Mouse (Mus musculus) hindbrain, embryonic 12.5 days (tissue): ENCODE measurements around the gene Fgfr1op. TPM values are rescaled to one million over a fixed set of nuclear protein-coding genes. Genes with fewer than 3 reads are reported as not detected.

ENCODE experiments used
- ATAC-seq: fragments of 200-750 bp; cut with Nextera tagmentation; 2 replicates; pipeline ENCODE4 v1.8.0; 2017; ENCODE audit warnings: moderate TSS enrichment; ENCODE audit not compliant: low FRiP score
- H3K27ac ChIP-seq: fragments of 300-500 bp; sonication (generic); 2 replicates; pipeline ENCODE4 v1.5.1; 2016; ENCODE audit warnings: mild to moderate bottlenecking
- H3K27me3 ChIP-seq: fragments of 300-500 bp; sonication (generic); 2 replicates; pipeline ENCODE4 v1.6.1; 2016; ENCODE audit warnings: mild to moderate bottlenecking
- H3K36me3 ChIP-seq: fragments of 300-500 bp; sonication (generic); 2 replicates; pipeline ENCODE4 v1.6.1; 2016; ENCODE audit warnings: mild to moderate bottlenecking
- H3K4me1 ChIP-seq: fragments of 300-500 bp; sonication (generic); 2 replicates; pipeline ENCODE4 v1.6.1; 2016
- H3K4me2 ChIP-seq: fragments of 300-500 bp; sonication (generic); replicated peaks from 2 replicates; pipeline ENCODE4 v1.6.1; 2016; ENCODE audit warnings: mild to moderate bottlenecking
- H3K4me3 ChIP-seq: fragments of 300-500 bp; sonication (generic); 2 replicates; pipeline ENCODE4 v1.5.1; 2016; ENCODE audit warnings: mild to moderate bottlenecking
- H3K9ac ChIP-seq: fragments of 300-500 bp; sonication (generic); 2 replicates; pipeline ENCODE4 v1.6.1; 2016; ENCODE audit warnings: mild to moderate bottlenecking, moderate library complexity
- H3K9me3 ChIP-seq: fragments of 300-500 bp; sonication (generic); replicated peaks from 2 replicates; pipeline ENCODE4 v1.6.1; 2016; ENCODE audit warnings: mild to moderate bottlenecking
- WGBS: fragments of 180-500 bp; shearing (Covaris S2); methylation state at CpG from one replicate; pipeline ENCODE4 v1.1.7; 2016; 5-methylcytosine and 5-hydroxymethylcytosine counted together
- polyA plus RNA-seq: library from polyadenylated mRNA; unstranded; fragments of >200 nt; fragmentation: Nextera tagmentation; extraction: Ambion mirVana; gene quantifications from 2 replicates; pipeline ENCODE4 v1.2.1, GENCODE M21; 2016

Fgfr1op gene
- polyA plus RNA-seq, 1 experiment from 2014 or later, result 34.6 TPM

DNA sequence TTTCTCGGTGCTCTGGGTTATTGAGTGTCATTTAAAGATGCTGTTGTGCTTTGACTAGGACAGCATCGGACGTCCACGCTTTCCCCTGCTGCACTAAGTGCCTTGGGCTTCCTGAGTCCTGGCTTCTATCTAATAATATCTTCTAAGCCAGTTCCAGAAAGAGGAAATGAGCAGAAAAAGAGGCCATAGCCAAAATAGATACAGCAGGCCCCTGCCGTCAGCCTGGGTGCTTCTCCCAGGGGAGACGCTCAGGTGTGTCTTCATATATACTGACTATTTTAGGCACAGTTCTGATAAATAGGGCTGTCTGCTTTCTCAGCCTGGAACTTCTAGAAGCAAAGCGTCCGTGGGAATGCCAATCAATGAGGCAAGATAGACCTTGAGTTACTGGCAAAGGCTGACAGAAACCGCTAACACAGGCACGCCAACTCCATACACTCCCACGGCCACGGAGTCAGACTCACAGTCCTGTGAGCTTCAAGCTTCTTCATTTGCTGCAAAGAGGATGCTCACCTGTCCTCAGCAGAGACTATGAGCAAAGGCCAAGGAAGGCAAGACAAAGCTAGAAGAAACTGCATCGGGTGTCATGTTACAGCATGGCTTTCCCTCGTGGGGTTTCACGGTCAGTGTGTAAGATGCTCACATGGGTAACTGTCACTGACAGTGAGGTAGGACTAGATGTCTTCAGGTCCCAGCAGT, 72.9 kb downstream of the Fgfr1op start:
- no peak overlapping the region for H3K4me3 ChIP-seq
- no peaks in the 10 kb centered on the region for H3K27me3 ChIP-seq
- H3K4me1 ChIP-seq, result no peaks in the 10 kb centered on the region
- no peak overlapping the region for H3K4me2 ChIP-seq
- H3K9me3 ChIP-seq, result no peaks in the 10 kb centered on the region
- 88% methylated on average over 15 of the region's 15 CpGs for WGBS
- H3K36me3 ChIP-seq, result no peaks in the 10 kb centered on the region
- no peak overlapping the region for H3K27ac ChIP-seq
- no peak for ATAC-seq
- no peak overlapping the region for H3K9ac ChIP-seq

DNA sequence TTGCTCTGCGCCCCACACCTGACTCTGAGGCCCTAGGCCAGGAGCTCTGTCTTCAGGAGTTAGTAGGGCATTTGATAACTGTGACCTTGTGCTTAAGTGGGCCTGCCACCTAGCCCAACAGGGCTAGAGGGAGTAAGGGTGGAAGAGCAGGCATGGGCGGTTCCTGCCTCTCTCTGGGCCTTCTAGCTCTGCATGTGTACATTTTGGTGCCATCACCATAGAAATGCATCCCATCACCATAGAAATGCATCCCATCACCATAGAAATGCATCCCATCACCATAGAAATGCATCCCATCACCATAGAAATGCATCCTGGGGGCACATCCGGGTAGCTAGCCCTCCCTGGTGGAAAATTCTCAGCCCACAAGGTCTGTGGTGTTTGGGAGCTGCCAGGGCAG, 74.3 kb downstream of the Fgfr1op start:
- Histone ChIP-seq H3K9ac (no peak overlapping the region), H3K27ac (no peak overlapping the region), H3K4me2 (no peak overlapping the region), H3K4me3 (no peak overlapping the region), H3K4me1 (no peaks in the 10 kb centered on the region), H3K9me3 (no peaks in the 10 kb centered on the region), H3K36me3 (no peaks in the 10 kb centered on the region), H3K27me3 (no peaks in the 10 kb centered on the region)
- WGBS, result 83% methylated on average over 3 of the region's 3 CpGs
- no peak for ATAC-seq

DNA sequence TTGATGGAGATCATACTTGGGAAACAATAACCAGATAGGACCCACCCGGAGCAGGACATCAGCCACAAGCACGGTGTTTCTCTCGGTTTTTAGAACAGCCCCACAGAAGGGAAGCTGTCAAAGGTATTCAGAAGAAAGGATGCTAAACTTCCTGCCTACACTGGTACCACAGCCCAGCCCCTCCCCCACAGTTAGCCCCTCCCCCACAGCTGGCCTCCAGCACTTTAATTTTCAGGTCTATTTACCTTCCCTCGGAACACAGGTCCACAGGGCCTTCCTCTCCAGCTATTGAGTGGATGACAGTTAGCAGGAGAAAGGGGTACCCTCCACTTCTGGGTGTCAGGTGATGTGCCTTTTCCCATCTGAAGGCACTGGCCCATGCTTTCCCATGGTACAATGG, 75.2 kb downstream of the Fgfr1op start:
- no peak overlapping the region for H3K4me3 ChIP-seq
- H3K27ac ChIP-seq, result no peak overlapping the region
- H3K9me3 ChIP-seq, result no peaks in the 10 kb centered on the region
- no peaks in the 10 kb centered on the region for H3K36me3 ChIP-seq
- no peak overlapping the region for H3K4me2 ChIP-seq
- no peaks in the 10 kb centered on the region for H3K27me3 ChIP-seq
- ATAC-seq, result no peak
- no peak overlapping the region for H3K9ac ChIP-seq
- WGBS, result 66% methylated on average over 4 of the region's 4 CpGs
- H3K4me1 ChIP-seq, result no peaks in the 10 kb centered on the region

DNA sequence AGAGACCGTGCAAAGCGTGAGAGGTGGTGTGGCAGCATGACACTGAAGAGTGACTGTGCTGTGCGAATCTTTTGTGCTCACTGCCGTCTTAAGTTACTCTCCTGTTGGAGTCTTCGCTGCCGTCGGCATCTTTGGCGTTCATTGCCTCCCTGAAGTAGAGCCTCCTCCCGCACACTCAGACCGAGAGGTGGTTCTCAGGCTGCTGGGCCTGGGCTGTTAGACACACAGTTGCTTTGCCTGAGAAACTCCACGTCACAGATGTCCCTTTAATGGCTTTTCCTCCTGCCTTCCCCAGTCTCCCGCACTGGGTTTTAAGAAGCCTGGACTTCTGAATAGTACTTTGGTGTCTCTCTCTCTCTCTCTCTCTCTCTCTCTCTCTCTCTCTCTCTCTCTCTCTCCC, 76.3 kb downstream of the Fgfr1op start:
- H3K4me2 ChIP-seq, result no peak overlapping the region
- no peak overlapping the region for H3K27ac ChIP-seq
- H3K27me3 ChIP-seq, result no peaks in the 10 kb centered on the region
- H3K9me3 ChIP-seq, result no peaks in the 10 kb centered on the region
- no peak for ATAC-seq
- no peak overlapping the region for H3K9ac ChIP-seq
- H3K4me3 ChIP-seq, result no peak overlapping the region
- WGBS, result 74% methylated on average over 12 of the region's 12 CpGs
- H3K36me3 ChIP-seq, result no peaks in the 10 kb centered on the region
- no peaks in the 10 kb centered on the region for H3K4me1 ChIP-seq

DNA sequence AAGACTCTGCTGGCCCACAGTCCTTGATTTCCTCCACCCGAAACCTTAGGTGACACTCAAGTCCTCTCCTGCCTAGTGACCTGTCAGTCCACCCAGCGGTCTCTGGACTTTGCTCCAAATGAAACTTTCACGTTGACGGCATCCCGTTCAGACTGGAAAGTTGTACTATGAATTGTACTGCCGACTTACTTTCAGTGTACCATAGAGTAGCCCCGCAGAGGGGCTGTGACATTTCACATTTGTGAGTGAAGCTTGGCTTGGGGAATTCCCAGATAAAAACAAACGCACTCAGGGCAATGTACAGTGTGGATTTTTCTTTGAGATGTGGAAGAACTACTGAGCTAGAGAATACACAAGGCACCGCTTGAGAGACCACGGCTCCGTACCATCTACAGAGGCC, 76.9 kb downstream of the Fgfr1op start:
- no peak overlapping the region for H3K4me3 ChIP-seq
- H3K4me1 ChIP-seq, result no peaks in the 10 kb centered on the region
- H3K9me3 ChIP-seq, result no peaks in the 10 kb centered on the region
- WGBS, result 90% methylated on average over 11 of the region's 11 CpGs
- no peak for ATAC-seq
- H3K27me3 ChIP-seq, result no peaks in the 10 kb centered on the region
- no peak overlapping the region for H3K4me2 ChIP-seq
- H3K36me3 ChIP-seq, result no peaks in the 10 kb centered on the region
- no peak overlapping the region for H3K9ac ChIP-seq
- no peak overlapping the region for H3K27ac ChIP-seq

DNA sequence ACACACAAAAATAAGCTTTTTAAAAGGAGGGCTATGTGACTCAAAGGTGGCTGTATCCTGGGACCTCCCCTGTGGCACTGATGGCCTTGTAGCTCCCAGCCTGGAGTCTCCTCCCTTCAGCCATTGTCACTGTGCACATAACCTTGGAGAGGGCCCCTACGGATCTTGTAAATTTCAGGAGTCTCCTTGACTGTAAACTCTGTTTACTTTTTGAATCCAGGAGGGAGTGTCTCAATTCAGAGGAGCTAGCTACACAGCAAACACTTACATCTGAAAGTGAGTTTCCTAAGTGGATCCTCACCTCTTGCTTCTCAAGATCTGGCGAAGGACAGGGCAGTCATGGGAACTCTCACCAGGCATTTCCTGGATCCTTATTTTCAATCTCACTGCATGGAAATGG, 78.8 kb downstream of the Fgfr1op start:
- Histone ChIP-seq H3K36me3 (no peaks in the 10 kb centered on the region), H3K9ac (no peak overlapping the region), H3K9me3 (no peaks in the 10 kb centered on the region), H3K4me2 (no peak overlapping the region), H3K4me1 (no peaks in the 10 kb centered on the region), H3K27me3 (no peaks in the 10 kb centered on the region), H3K4me3 (no peak overlapping the region), H3K27ac (no peak overlapping the region)
- ATAC-seq, result no peak
- 91% methylated on average over 2 of the region's 2 CpGs for WGBS

DNA sequence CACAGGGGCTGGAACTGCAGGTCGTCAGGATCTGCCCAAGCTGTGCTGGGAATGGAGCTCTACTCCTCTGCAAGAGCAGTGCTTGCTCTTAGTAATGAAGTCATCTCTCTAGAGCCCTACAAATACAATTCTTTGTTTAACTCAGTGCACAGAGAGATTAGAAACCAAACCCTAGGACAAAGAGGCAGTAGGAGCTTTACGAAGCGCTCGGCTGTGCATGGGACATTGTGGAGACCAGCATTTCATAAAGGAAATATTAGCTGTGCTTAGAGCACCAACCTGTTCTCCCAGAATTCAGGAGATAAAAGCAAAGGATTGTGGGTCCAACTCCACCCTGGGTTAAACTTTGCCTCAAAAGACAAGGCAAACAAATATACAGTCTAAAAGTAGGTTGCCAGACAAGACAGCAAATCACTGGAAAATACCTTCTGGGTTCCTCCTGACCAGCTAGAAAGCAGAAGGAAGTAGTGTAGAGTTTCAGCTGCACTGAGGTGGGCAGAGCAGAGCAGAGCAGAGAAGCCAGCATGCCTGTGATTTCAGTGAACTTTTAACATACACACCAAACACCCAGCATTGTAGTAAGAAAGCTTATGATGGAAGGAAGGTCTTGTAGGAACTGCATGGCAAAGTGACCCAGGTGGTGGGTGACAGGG, 80.9 kb downstream of the Fgfr1op start:
- Histone ChIP-seq H3K9ac (no peak overlapping the region), H3K4me1 (no peaks in the 10 kb centered on the region), H3K4me3 (no peak overlapping the region), H3K9me3 (no peaks in the 10 kb centered on the region), H3K27me3 (no peaks in the 10 kb centered on the region), H3K27ac (no peak overlapping the region), H3K36me3 (no peaks in the 10 kb centered on the region), H3K4me2 (no peak overlapping the region)
- no peak for ATAC-seq
- WGBS, result 83% methylated on average over 4 of the region's 4 CpGs

Other genes with a start within 250 kb of the Fgfr1op start
- gene Tagap, start 239.5 kb upstream of the Fgfr1op start, polyA plus RNA-seq, result 0.26 and 0.63 TPM in 2 replicates
- gene Rsph3a, start 219.9 kb upstream of the Fgfr1op start, polyA plus RNA-seq, result 63.8 and 77.0 TPM in 2 replicates
- gene Gm49673, start 17.7 kb upstream of the Fgfr1op start, polyA plus RNA-seq, result 0.18 TPM in 1 of 2 replicates, not detected in the other
- gene Rnaset2a, start 17.4 kb upstream of the Fgfr1op start, polyA plus RNA-seq, result 16.5 and 21.6 TPM in 2 replicates
- not detected in 2 replicates for gene Ccr6, start 70.5 kb downstream of the Fgfr1op start, polyA plus RNA-seq
- 134 and 138 TPM in 2 replicates for gene Mpc1, start 117.4 kb downstream of the Fgfr1op start, polyA plus RNA-seq
- 109 and 112 TPM in 2 replicates for gene Sft2d1, start 145.6 kb downstream of the Fgfr1op start, polyA plus RNA-seq
- 4.3 and 4.5 TPM in 2 replicates for gene Prr18, start 172.0 kb downstream of the Fgfr1op start, polyA plus RNA-seq
- 0.77 and 0.96 TPM in 2 replicates for gene T2, start 190.5 kb downstream of the Fgfr1op start, polyA plus RNA-seq